Mouse (Mus musculus) liver, adult 2 months (tissue): ENCODE data around the gene Atp2b1. TPM values are rescaled to one million over a fixed set of nuclear protein-coding genes. Genes with fewer than 3 reads are reported as not detected.

Experiments used
- DNase-seq: peaks from one replicate; pipeline ENCODE4 v3.0.0-alpha.2; 2011; ENCODE audit warnings: low read depth, low spot score; ENCODE audit errors: extremely low read depth
- H3K27ac ChIP-seq: fragments of 200-500 bp; replicated peaks from 2 replicates; pipeline ENCODE4 v1.5.1; 2012; ENCODE audit warnings: low read depth, mild to moderate bottlenecking, control low read depth, inconsistent platforms, low read length; ENCODE audit not compliant: insufficient read depth
- H3K27me3 ChIP-seq: fragments of 200-500 bp; 2 replicates; pipeline ENCODE4 v1.6.1; 2012; ENCODE audit warnings: mild to moderate bottlenecking, moderate library complexity, low read length, inconsistent platforms; ENCODE audit not compliant: control insufficient read depth, insufficient read depth
- H3K36me3 ChIP-seq: fragments of 200-500 bp; 2 replicates; pipeline ENCODE4 v1.6.1; 2012; ENCODE audit warnings: low read length, inconsistent platforms; ENCODE audit not compliant: control insufficient read depth, insufficient read depth
- H3K4me1 ChIP-seq: fragments of 200-500 bp; 2 replicates; pipeline ENCODE4 v1.6.1; 2011; ENCODE audit warnings: low read length; ENCODE audit not compliant: control insufficient read depth, insufficient read depth
- H3K4me3 ChIP-seq: fragments of 200-500 bp; 2 replicates; pipeline ENCODE4 v1.5.1; 2011; ENCODE audit warnings: low read depth, mild to moderate bottlenecking, control low read depth, low read length, moderate library complexity; ENCODE audit not compliant: insufficient read depth
- H3K79me2 ChIP-seq: fragments of 200-500 bp; 2 replicates; pipeline ENCODE4 v1.6.1; 2012; ENCODE audit warnings: inconsistent platforms, mild to moderate bottlenecking, low read length, moderate library complexity; ENCODE audit not compliant: control insufficient read depth, insufficient read depth
- H3K9ac ChIP-seq: fragments of 200-500 bp; 2 replicates; pipeline ENCODE4 v1.6.1; 2012; ENCODE audit warnings: low read depth, mild to moderate bottlenecking, control low read depth, inconsistent platforms, low read length
- CTCF ChIP-seq: fragments of 200-500 bp; IDR thresholded peaks from 2 replicates; pipeline ENCODE4 v1.5.1; 2011; ENCODE audit warnings: low read depth, low read length, control low read depth
- POLR2A ChIP-seq: fragments of 200-500 bp; IDR thresholded peaks from 2 replicates; pipeline ENCODE4 v1.6.1; 2011; ENCODE audit warnings: low read length, control low read depth; ENCODE audit not compliant: insufficient read depth; ENCODE audit errors: extremely low read depth
- WGBS: fragments of 180-500 bp; shearing (Covaris S2); methylation state at CpG from one replicate; pipeline ENCODE4 v1.1.7; 2018; 5-methylcytosine and 5-hydroxymethylcytosine counted together
- polyA plus RNA-seq: library from polyadenylated mRNA; depleted of rRNA; stranded (reverse); fragments of >200 nt; gene quantifications from 2 replicates; pipeline ENCODE4 v1.2.3, GENCODE M21; 2012
- total RNA-seq: library from RNA; depleted of rRNA; stranded (reverse); fragments of >200 nt; gene quantifications from 2 replicates; pipeline ENCODE4 v1.2.3, GENCODE M21; 2014

Gene Atp2b1
- total and polyA plus RNA-seq, 2 experiments = 5.2 to 28.8 TPM

GRCm38 (mm10) chr10:98916781-98917340 is 2.7 kb downstream of the Atp2b1 start:
- Histone ChIP-seq H3K36me3 (no peaks in the 10 kb centered on the region), H3K27me3 (no peaks in the 10 kb centered on the region), H3K79me2 (peaks cover 20% of the 10 kb centered on the region), H3K4me3 (0 out of 2 replicates have a peak overlapping the region, but pooled peaks have one; percentile 18), H3K9ac (no peak overlapping the region), H3K4me1 (peaks cover 3% of the 10 kb centered on the region), H3K27ac (no peak overlapping the region)
- WGBS = 76% methylated on average over 10 of the region's 10 CpGs
- DNase-seq = no peak
- TF ChIP-seq POLR2A (no peak), CTCF (no peak)

GRCm38 (mm10) chr10:98925081-98925480 is 10.9 kb downstream of the Atp2b1 start:
- peaks cover 51% of the 10 kb centered on the region for H3K79me2 ChIP-seq
- WGBS = 64% methylated on average over 4 of the region's 4 CpGs
- DNase-seq = no peak
- peaks cover 4% of the 10 kb centered on the region; the same call in 1 of the 2 replicates for H3K4me1 ChIP-seq
- H3K4me3 ChIP-seq = no peak overlapping the region
- H3K27ac ChIP-seq = no peak overlapping the region
- H3K27me3 ChIP-seq = no peaks in the 10 kb centered on the region
- H3K9ac ChIP-seq = no peak overlapping the region
- TF ChIP-seq CTCF = no peak
- TF ChIP-seq POLR2A = no peak
- no peaks in the 10 kb centered on the region for H3K36me3 ChIP-seq

- TF ChIP-seq CTCF = no peak
- TF ChIP-seq POLR2A = no peak
- DNase-seq = no peak
- no peak overlapping the region for H3K4me3 ChIP-seq
- H3K4me1 ChIP-seq = peaks cover 5% of the 10 kb centered on the region; the same call in 1 of the 2 replicates
- no peak overlapping the region for H3K27ac ChIP-seq
- H3K36me3 ChIP-seq = no peaks in the 10 kb centered on the region
- H3K79me2 ChIP-seq = peaks cover 54% of the 10 kb centered on the region
- no peak overlapping the region for H3K9ac ChIP-seq
- no peaks in the 10 kb centered on the region for H3K27me3 ChIP-seq
Measured at GRCm38 (mm10) chr10:98926991-98927390, 12.8 kb downstream of the Atp2b1 start.

- no peak overlapping the region for H3K9ac ChIP-seq
- peaks cover 53% of the 10 kb centered on the region for H3K79me2 ChIP-seq
- 82% methylated on average over 7 of the region's 7 CpGs for whole genome bisulfite sequencing
- H3K4me3 ChIP-seq = no peak overlapping the region
- TF ChIP-seq POLR2A (no peak), CTCF (no peak)
- no peak for DNase-seq
- H3K27ac ChIP-seq = no peak overlapping the region
- peaks cover 5% of the 10 kb centered on the region; the same call in 1 of the 2 replicates for H3K4me1 ChIP-seq
- H3K36me3 ChIP-seq = no peaks in the 10 kb centered on the region
- H3K27me3 ChIP-seq = no peaks in the 10 kb centered on the region
Measured at GRCm38 (mm10) chr10:98929444-98929843, 15.2 kb downstream of the Atp2b1 start.

GRCm38 (mm10) chr10:98930143-98930542 is 15.9 kb downstream of the Atp2b1 start:
- no peak overlapping the region for H3K27ac ChIP-seq
- H3K36me3 ChIP-seq = no peaks in the 10 kb centered on the region
- H3K4me1 ChIP-seq = peaks cover 3% of the 10 kb centered on the region; the same call in 1 of the 2 replicates
- no peak for TF ChIP-seq CTCF
- TF ChIP-seq POLR2A = no peak
- H3K27me3 ChIP-seq = no peaks in the 10 kb centered on the region
- no peak for DNase-seq
- H3K9ac ChIP-seq = no peak overlapping the region
- WGBS = 70% methylated on average over 11 of the region's 11 CpGs
- H3K79me2 ChIP-seq = peaks cover 53% of the 10 kb centered on the region
- no peak overlapping the region for H3K4me3 ChIP-seq

- H3K27me3 ChIP-seq = no peaks in the 10 kb centered on the region
- peaks cover 23% of the 10 kb centered on the region; the same call in 1 of the 2 replicates for H3K79me2 ChIP-seq
- H3K27ac ChIP-seq = no peak overlapping the region
- no peaks in the 10 kb centered on the region for H3K36me3 ChIP-seq
- 84% methylated on average over 4 of the region's 4 CpGs for WGBS
- TF ChIP-seq CTCF = no peak
- no peak for TF ChIP-seq POLR2A
- no peak overlapping the region for H3K4me3 ChIP-seq
- no peak overlapping the region for H3K9ac ChIP-seq
- no peaks in the 10 kb centered on the region for H3K4me1 ChIP-seq
- DNase-seq = no peak
Measured at GRCm38 (mm10) chr10:98940137-98940536, 25.9 kb downstream of the Atp2b1 start.
